Mouse (Mus musculus): ENCODE data around the gene Lig3. TPM values are rescaled to one million over a fixed set of nuclear protein-coding genes. Genes with fewer than 3 reads are reported as not detected.

The Lig3 gene
- polyA plus RNA-seq, 1 experiment: 12.7 TPM

DNA sequence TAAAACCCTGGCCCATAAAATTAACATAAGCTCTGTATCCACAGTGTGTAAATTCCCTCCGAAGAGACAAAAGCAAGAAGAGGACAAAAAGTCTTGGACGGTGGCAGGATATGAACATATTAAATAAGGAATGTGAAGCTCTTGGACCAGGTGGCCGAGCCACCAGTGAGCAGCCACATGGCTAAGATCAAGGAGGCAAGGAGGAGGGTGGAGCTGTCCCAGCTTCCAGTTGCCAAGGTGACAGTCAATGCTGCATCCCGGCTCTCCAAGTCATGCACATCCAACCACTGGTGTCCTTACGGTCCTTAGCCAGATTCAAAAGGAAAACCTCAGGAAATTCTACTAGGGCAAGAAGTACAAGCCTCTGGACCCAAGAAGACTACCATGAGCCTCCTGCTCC is 57.6 kb downstream of the Lig3 start:
- 40% methylated on average over 5 of the region's 5 CpGs for WGBS
- Histone ChIP-seq H3K27ac (ENCODE audit: insufficient read depth, low read depth, low read length) (no peak overlapping the region), H3K4me3 (ENCODE audit: insufficient read depth, low read depth, low read length) (no peak overlapping the region), H3K36me3 (ENCODE audit: control insufficient read depth, insufficient read depth, low read length) (no peaks in the 10 kb centered on the region), H3K27me3 (replicated peaks; ENCODE audit: control insufficient read depth, insufficient read depth, low read length) (no peaks in the 10 kb centered on the region), H3K4me1 (ENCODE audit: control insufficient read depth, insufficient read depth, low read length) (peaks cover 3% of the 10 kb centered on the region; the same call in 1 of the 2 replicates)
- TF ChIP-seq POLR2A (IDR thresholded peaks at IDR 0.05; ENCODE audit: low read depth, low read length): no peak
- DNase-seq: no peak

DNA sequence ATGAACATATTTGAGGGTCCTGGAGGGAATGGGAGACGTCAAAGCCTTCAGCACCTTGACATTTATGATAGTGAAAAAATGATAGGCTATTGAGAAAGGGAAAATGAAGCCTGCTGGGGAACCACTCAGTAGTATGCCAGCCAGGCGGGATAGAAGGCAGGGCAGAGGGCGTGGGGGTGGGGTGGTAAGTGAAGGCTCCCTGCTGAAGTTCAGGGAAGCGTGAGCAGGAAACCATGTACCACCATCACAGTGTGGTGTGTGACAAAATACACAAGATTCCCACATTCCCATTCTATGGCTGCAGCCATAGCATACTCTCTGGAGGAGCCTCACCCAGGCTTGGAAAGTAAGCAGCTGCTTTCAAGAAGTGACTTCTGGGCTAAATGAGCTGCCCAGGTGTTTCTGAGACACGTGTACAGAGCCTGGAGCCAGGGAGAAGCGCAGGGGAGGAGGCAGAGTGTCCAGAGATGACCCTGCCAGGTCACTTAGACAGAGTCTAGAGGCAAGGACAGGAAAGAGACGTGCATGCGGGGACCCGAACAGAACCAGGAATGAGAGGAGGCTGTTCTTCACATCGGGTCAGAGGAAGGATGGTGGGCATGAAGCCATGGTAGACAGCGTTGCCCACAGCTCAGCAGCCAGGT is 64.0 kb downstream of the Lig3 start:
- no peaks in the 10 kb centered on the region for H3K27me3 ChIP-seq (replicated peaks; ENCODE audit: control insufficient read depth, insufficient read depth, low read length)
- H3K4me3 ChIP-seq (ENCODE audit: insufficient read depth, low read depth, low read length): no peak overlapping the region
- TF ChIP-seq CTCF (conservative IDR thresholded peaks at IDR 0.05; ENCODE audit: insufficient read depth, insufficient read length, low read depth, low read length): no peak
- TF ChIP-seq POLR2A (IDR thresholded peaks at IDR 0.05; ENCODE audit: low read depth, low read length): no peak
- 55% methylated on average over 11 of the region's 11 CpGs for WGBS
- H3K27ac ChIP-seq (ENCODE audit: insufficient read depth, low read depth, low read length): no peak overlapping the region
- H3K4me1 ChIP-seq (ENCODE audit: control insufficient read depth, insufficient read depth, low read length): peaks cover 21% of the 10 kb centered on the region; the same call in 1 of the 2 replicates
- H3K36me3 ChIP-seq (ENCODE audit: control insufficient read depth, insufficient read depth, low read length): no peaks in the 10 kb centered on the region
- no peak for DNase-seq

- no peak for TF ChIP-seq POLR2A (IDR thresholded peaks at IDR 0.05; ENCODE audit: low read depth, low read length)
- peak; percentile 39 for TF ChIP-seq CTCF (conservative IDR thresholded peaks at IDR 0.05; ENCODE audit: insufficient read depth, insufficient read length, low read depth, low read length)
- H3K4me1 ChIP-seq (ENCODE audit: control insufficient read depth, insufficient read depth, low read length): peaks cover 26% of the 10 kb centered on the region; the same call in 1 of the 2 replicates
- 35% methylated on average over 16 of the region's 16 CpGs for WGBS
- no peaks in the 10 kb centered on the region for H3K27me3 ChIP-seq (replicated peaks; ENCODE audit: control insufficient read depth, insufficient read depth, low read length)
- H3K4me3 ChIP-seq (ENCODE audit: insufficient read depth, low read depth, low read length): no peak overlapping the region
- H3K27ac ChIP-seq (ENCODE audit: insufficient read depth, low read depth, low read length): peak overlapping the region; percentile 46; the same call in 1 of the 2 replicates
- no peaks in the 10 kb centered on the region for H3K36me3 ChIP-seq (ENCODE audit: control insufficient read depth, insufficient read depth, low read length)
- DNase-seq: peak; percentile 60
Measured at GRCm38 (mm10) chr11:82845415-82846078, 64.6 kb downstream of the Lig3 start.

GRCm38 (mm10) chr11:82846079-82846436 is 65.2 kb downstream of the Lig3 start:
- Histone ChIP-seq H3K4me1 (ENCODE audit: control insufficient read depth, insufficient read depth, low read length) (peaks cover 26% of the 10 kb centered on the region; the same call in 1 of the 2 replicates), H3K36me3 (ENCODE audit: control insufficient read depth, insufficient read depth, low read length) (no peaks in the 10 kb centered on the region), H3K27ac (ENCODE audit: insufficient read depth, low read depth, low read length) (peak overlapping the region; percentile 46; the same call in 1 of the 2 replicates), H3K4me3 (ENCODE audit: insufficient read depth, low read depth, low read length) (no peak overlapping the region), H3K27me3 (replicated peaks; ENCODE audit: control insufficient read depth, insufficient read depth, low read length) (no peaks in the 10 kb centered on the region)
- 61% methylated on average over 4 of the region's 4 CpGs for WGBS
- DNase-seq: no peak
- TF ChIP-seq POLR2A (IDR thresholded peaks at IDR 0.05; ENCODE audit: low read depth, low read length) (no peak), CTCF (conservative IDR thresholded peaks at IDR 0.05; ENCODE audit: insufficient read depth, insufficient read length, low read depth, low read length) (no peak)

DNA sequence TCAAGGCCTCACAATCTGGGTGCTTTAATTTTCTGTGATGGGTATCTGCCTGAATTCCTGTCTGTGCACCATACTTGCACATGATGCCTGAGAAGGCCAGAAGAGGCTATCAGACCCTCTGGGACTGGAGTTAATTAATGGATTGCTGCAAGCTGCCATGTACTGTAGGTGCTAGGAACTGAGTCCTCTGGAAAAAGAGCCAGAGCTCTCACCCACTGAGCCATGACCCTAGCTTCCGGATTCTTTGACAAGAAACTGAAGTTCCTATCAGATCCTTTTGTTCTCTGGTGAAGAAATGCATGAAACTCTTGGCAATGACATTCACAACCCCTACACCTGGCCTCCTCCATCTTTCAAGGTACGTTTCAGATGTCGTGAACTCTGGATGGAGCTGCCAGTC is 66.0 kb downstream of the Lig3 start:
- Histone ChIP-seq H3K27me3 (replicated peaks; ENCODE audit: control insufficient read depth, insufficient read depth, low read length) (no peaks in the 10 kb centered on the region), H3K4me1 (ENCODE audit: control insufficient read depth, insufficient read depth, low read length) (peaks cover 31% of the 10 kb centered on the region), H3K27ac (ENCODE audit: insufficient read depth, low read depth, low read length) (peak overlapping the region; percentile 81), H3K36me3 (ENCODE audit: control insufficient read depth, insufficient read depth, low read length) (no peaks in the 10 kb centered on the region), H3K4me3 (ENCODE audit: insufficient read depth, low read depth, low read length) (no peak overlapping the region)
- 50% methylated on average over 3 of the region's 3 CpGs for WGBS
- DNase-seq: no peak
- TF ChIP-seq POLR2A (IDR thresholded peaks at IDR 0.05; ENCODE audit: low read depth, low read length) (no peak), CTCF (conservative IDR thresholded peaks at IDR 0.05; ENCODE audit: insufficient read depth, insufficient read length, low read depth, low read length) (no peak)

- TF ChIP-seq POLR2A (IDR thresholded peaks at IDR 0.05; ENCODE audit: low read depth, low read length) (no peak), CTCF (conservative IDR thresholded peaks at IDR 0.05; ENCODE audit: insufficient read depth, insufficient read length, low read depth, low read length) (no peak)
- Histone ChIP-seq H3K36me3 (ENCODE audit: control insufficient read depth, insufficient read depth, low read length) (no peaks in the 10 kb centered on the region), H3K4me3 (ENCODE audit: insufficient read depth, low read depth, low read length) (no peak overlapping the region), H3K4me1 (ENCODE audit: control insufficient read depth, insufficient read depth, low read length) (peaks cover 32% of the 10 kb centered on the region), H3K27ac (ENCODE audit: insufficient read depth, low read depth, low read length) (peak overlapping the region; percentile 81), H3K27me3 (replicated peaks; ENCODE audit: control insufficient read depth, insufficient read depth, low read length) (no peaks in the 10 kb centered on the region)
- peak; percentile 49 for DNase-seq
- WGBS: 38% methylated on average over 6 of the region's 6 CpGs
Measured at GRCm38 (mm10) chr11:82847571-82848000, 66.7 kb downstream of the Lig3 start.

DNA sequence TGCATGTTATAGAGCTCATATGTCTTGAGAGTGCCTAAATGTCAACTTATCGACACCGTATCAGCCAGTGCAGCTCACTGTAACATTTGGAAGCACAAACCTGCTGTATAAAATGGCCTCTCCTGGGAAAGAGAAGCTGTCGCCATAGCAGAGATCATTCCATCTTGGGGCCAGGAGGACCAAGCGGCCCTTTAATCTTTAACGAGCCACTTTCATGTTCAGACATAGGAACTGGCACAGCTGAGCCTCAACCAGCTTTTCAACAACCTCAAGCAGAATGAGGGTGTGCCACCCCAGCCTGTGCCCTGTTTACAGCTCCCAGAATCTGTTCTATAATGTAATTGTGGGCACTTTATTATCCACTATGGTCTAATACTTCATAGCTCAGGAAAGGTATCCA is 69.4 kb downstream of the Lig3 start:
- peak; percentile 57 for DNase-seq
- peaks cover 46% of the 10 kb centered on the region for H3K4me1 ChIP-seq (ENCODE audit: control insufficient read depth, insufficient read depth, low read length)
- no peaks in the 10 kb centered on the region for H3K36me3 ChIP-seq (ENCODE audit: control insufficient read depth, insufficient read depth, low read length)
- no peak overlapping the region for H3K27ac ChIP-seq (ENCODE audit: insufficient read depth, low read depth, low read length)
- WGBS: 40% methylated on average over 5 of the region's 5 CpGs
- TF ChIP-seq CTCF (conservative IDR thresholded peaks at IDR 0.05; ENCODE audit: insufficient read depth, insufficient read length, low read depth, low read length): no peak
- H3K27me3 ChIP-seq (replicated peaks; ENCODE audit: control insufficient read depth, insufficient read depth, low read length): no peaks in the 10 kb centered on the region
- H3K4me3 ChIP-seq (ENCODE audit: insufficient read depth, low read depth, low read length): no peak overlapping the region
